Mouse (Mus musculus) ES-Bruce4 (cell line): ENCODE data around the gene Armh4.

ENCODE experiments used
- CTCF ChIP-seq: IDR thresholded peaks from one replicate; pipeline ENCODE4 v1.8.1; 2011; ENCODE audit warnings: low read depth, low read length
- EP300 ChIP-seq: IDR thresholded peaks from 2 replicates; pipeline ENCODE4 v1.6.1; 2011; ENCODE audit warnings: low read depth, low read length; ENCODE audit not compliant: insufficient read depth

- no peak for TF ChIP-seq EP300
- TF ChIP-seq CTCF = no peak
These were observed 79.6 kb downstream of the Armh4 start for GRCm38 (mm10) chr14:49703432-49704200.
